Mouse (Mus musculus): ENCODE results near the gene Mob1b.
"Not testable (repeated sequence)": the region's sequence is repeated elsewhere in the genome, so short reads cannot be mapped to it uniquely, and the experiment has no call there.

The Mob1b gene

DNA sequence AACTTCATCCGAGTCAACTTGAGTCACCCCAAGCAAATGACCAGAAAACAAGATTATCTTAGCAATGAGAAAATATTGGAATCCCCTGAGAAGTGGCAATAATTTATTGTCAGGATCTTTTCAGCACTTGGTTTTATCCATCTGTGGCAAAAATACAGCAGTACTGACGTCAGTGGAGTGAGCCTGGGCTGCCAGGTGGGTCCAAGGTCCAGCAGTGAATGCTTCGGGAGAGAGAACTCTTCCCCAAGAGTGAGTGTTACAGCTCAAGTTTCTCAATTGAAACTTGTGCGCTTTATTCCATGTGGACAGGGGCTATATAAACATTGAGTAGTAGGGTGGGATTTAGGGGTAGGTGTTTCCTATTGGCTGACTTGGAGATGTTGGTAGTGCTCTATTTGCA is 18.6 kb upstream of the Mob1b start:
- DNase-seq (ENCODE audit: low spot score), result no peak

DNA sequence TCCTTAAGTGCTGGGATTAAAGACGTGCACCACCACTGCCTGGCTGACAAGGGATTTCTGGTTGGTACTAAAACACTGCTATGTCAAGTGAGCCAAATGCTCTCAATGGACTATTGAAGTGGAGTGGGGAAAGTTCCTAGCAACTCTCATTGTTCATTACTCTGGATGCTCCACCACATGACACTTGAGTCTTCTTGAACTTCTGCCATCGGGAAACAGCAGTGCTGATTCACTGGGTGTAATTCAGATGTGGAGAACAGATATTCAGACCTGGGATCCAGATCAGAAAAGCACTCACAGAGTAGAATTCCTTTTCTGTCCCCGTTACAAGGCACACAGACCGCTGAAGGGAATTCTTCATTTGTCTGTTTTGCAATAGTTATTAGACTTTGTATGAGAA is 17.1 kb upstream of the Mob1b start:
- DNase-seq (ENCODE audit: low spot score), result no peak

DNA sequence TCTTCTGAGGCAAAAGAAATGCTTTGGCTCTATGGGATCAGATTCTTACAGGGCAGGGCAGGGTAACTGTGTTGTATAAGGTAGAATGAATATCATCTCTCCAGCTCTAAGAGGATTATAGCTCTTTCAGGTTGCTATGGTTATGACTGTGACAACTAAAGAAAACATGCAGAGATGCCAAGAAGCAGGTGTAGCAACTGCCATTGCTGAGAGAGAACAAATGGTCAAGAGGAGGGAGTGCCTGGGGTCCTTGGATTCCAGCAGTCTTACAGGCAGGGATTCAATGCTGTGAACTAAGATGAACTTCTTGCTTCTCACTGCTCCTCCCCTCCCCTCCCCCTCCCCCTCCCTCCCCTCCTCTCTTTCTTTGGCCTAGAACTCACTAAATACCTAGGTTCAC is 9.5 kb upstream of the Mob1b start:
- DNase-seq (ENCODE audit: low spot score), result no peak

DNA sequence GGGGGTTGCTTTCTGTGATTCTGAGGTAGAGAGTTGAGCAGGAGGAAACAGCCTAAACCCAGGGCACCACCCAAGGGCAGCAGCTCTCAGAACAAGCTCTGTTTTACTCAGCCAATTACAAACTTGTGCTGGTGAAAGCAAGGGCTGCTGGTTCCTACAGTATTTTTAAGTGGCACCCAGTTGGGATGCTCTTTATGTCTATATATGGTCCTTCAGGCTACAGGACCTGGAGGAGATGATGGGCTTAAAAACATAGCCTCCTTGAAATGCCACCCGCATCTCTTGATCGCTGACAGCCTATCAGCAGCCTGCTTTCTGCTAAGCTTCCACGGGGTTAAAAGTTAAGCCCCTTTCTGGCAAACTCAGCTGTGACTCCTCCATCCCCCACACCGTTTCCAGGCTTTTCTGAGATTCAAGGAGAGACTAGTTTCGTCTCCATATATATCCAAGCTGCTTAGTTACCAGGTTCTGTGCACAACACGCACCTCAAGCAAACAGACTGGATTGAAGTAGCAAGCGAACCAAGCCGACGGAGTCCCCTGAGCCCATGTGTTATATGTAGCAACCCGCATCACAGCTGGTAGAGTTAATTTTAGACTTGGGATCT is 8.9 kb upstream of the Mob1b start:
- no peak for DNase-seq (ENCODE audit: low spot score)

DNA sequence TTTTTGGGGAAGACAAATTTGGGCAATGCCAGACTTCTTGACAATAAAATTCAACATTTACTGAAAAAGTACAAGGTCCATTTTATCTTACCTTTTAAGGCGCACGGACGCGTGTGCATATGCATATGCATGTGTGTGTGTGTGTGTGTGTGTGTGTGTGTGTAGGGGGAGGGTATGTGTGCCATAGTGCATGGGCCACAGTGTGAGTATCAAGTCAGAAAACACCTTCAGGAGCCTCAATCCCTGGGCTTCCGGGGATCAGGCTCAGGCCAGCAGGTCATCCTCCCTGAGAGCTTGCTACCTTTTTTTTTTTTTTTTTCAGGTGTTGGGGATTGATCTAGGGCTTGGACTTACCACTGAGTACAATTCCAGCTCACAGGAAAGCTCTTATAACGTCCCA is 8.3 kb upstream of the Mob1b start:
- no peak for DNase-seq (ENCODE audit: low spot score)

GRCm38 (mm10) chr5:88716983-88717382 is 3.7 kb upstream of the Mob1b start:
- no peak for DNase-seq (ENCODE audit: low spot score)

DNA sequence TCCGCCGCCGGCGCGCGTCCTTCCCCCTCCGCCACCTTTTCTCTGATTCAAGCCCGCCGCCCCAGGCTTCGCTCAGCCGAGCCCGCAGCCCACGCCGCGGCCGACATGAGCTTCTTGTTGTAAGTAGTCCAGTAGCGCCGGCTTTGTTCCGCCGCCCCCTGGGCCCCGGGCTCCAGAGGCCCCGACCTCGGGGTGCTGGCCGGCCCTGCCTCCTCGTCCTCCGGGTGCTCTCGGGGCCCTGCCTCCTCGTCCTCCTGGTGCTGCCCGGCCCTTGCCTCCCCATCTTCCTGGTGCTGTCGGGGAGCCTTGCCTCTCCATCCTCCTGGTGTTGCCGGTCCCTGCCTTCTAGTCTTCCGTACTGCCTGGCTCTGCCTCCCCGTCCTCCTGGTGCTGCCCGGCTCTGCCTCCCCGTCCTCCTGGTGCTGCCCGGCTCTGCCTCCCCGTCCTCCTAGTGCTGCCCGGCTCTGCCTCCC is 384 bp downstream of the Mob1b start:
- DNase-seq (ENCODE audit: low spot score), result no peak

- peak; percentile 35 for DNase-seq (ENCODE audit: low spot score)
Observed at GRCm38 (mm10) chr5:88721565-88722212, 1.0 kb downstream of the Mob1b start.

DNA sequence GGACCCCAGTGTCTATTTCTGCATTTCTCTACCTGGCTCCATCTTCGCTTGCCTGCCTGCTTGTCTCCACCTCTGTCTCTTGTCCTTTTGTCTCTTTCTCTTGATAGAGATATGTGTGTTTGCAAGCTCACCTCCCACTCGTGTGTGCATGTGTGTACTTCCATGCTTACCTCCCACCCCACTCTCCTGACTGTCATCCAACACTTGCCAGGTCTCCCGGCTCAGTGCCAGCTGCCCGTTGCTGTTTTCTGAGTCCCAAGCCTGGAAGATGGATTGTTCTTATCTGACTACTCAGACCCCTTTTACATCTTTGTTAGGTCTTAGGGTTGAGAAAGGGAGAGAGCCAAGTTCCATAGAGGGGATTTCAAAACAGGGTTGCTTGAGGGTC is 1.6 kb downstream of the Mob1b start:
- peak; percentile 15 for DNase-seq (ENCODE audit: low spot score)

DNA sequence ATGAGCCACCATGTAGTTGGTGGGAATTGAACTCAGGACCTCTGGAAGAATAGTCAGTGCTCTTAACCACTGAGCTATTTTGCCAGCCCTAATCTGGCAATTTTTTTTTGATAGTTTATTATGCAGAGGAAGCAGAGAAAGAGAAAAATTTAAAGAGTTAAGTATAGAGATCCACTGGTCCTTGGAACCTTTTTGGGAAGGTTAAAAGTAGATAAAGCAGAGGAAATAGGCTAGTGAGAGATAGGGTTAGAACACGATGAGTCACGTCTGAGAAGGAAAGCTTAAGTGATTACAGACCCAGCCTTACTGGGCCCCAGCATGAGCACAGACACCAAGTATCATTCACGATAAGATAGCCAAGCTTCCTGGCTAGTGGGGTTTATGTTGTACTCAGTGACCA is 3.4 kb downstream of the Mob1b start:
- no peak for DNase-seq (ENCODE audit: low spot score)

GRCm38 (mm10) chr5:88727593-88728144 is 7.0 kb downstream of the Mob1b start:
- DNase-seq (ENCODE audit: low spot score), result no peak

- no peak for DNase-seq (ENCODE audit: low spot score)
Observed at GRCm38 (mm10) chr5:88734786-88735185, 14.1 kb downstream of the Mob1b start.

DNA sequence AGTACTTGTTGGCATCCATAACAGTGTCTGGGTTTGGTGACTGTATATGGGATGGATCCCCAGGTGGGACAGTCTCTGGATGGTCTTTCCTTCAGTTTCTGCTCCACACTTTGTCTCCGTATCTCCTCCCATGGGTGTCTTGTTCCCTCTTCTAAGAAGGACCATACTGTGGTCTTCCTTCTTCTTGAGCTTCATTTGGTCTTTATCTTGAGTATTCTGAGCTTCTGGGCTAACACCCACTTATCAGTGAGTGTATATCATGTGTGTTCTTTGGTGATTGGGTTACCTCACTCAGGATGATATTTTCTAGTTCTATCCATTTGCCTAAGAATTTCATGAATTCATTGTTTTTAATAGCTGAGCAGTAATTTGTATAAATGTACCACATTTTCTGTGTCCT is 20.4 kb downstream of the Mob1b start:
- DNase-seq (ENCODE audit: low spot score), result not testable (repeated sequence)

GRCm38 (mm10) chr5:88747774-88748173 is 27.1 kb downstream of the Mob1b start:
- DNase-seq (ENCODE audit: low spot score), result no peak

DNA sequence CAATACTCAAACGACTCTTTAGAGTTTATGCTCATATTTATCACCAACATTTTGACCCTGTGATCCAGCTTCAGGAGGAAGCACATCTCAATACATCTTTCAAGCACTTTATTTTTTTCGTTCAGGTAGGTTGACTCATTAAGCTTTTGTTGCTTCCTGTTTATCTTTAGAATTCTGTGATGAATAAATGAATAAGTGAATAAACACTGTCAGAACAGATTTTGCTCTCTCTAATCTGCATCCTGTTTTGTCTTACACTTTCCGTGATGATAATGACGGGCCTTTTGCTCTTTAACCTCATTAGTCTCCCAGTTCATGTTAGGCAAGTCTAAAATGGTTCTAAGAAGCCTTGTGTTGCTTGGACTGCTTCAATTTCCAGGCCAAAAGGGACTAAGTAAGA is 32.5 kb downstream of the Mob1b start:
- no peak for DNase-seq (ENCODE audit: low spot score)

- no peak for DNase-seq (ENCODE audit: low spot score)
Observed at GRCm38 (mm10) chr5:88762611-88763010, 42.0 kb downstream of the Mob1b start.

- DNase-seq (ENCODE audit: low spot score), result no peak
Observed at GRCm38 (mm10) chr5:88764430-88764986, 43.9 kb downstream of the Mob1b start.

DNA sequence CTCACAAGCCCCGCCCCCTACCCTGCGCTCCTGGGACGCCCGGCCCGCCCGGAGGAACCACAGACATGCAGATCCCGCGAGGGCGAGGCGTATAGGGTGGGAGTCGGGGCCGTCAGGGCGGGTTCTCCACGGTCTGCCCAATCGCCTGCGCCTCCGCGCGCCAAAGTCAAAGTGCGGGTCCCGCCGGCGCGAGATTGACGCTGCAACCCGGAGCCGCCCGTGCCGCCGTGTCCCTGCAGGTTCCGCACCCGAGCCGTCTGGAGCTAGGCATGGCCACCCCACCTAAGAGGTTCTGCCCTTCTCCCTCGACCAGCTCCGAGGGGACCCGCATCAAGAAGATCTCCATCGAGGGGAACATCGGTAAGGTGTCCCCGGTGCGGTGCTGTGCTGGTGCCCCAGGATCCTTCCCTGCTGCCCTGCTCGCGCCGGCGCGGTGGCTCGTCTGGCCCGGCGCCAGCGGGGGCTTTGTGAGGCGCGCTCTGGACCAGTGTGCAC is 44.4 kb downstream of the Mob1b start, which contains the start of gene Dck:
Gene Dck (plus strand): TSS at position 10 of the 495 bp plus-strand sequence.
- DNase-seq (ENCODE audit: low spot score), result peak; percentile 99

DNA sequence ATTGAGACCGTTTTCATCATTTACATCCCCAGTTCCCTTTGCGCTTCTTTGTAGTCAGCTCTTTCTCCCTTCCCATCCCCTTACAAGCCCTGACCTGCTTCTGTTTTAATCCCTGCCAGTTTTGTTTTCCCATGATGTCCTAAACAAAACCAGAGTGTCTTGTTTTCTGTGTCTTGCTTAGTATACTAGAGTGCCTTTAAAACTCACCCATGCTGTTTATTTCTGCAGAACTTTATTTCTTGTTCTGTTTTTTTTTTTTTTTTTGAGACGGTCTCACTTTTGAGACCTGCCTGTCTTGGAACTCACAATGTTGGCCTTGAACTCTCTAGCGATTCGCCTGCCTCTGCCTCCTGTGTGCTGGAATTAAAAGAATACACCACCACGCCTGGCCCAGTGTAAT is 44.9 kb downstream of the Mob1b start:
- no peak for DNase-seq (ENCODE audit: low spot score)

DNA sequence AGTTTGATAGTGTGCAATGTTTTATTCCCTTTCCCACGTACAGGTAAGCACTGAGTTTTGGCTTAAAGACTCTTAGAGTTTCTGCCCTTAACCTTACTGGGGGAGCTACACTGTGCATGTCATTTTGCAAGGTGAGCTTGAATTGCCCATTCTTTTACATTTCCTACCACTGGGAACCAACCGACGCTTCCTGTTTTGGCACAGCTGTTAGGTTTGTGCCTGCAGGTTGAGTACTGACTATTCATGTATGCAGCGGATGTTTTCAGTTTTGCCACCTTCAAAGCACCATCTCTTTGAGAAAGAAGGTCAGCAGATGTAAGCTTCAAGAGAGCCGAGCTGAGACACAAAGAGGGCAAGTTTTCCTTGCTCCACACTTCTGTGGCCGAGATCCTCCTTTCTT is 45.5 kb downstream of the Mob1b start:
- DNase-seq (ENCODE audit: low spot score), result no peak

GRCm38 (mm10) chr5:88766863-88767262 is 46.2 kb downstream of the Mob1b start:
- no peak for DNase-seq (ENCODE audit: low spot score)

DNA sequence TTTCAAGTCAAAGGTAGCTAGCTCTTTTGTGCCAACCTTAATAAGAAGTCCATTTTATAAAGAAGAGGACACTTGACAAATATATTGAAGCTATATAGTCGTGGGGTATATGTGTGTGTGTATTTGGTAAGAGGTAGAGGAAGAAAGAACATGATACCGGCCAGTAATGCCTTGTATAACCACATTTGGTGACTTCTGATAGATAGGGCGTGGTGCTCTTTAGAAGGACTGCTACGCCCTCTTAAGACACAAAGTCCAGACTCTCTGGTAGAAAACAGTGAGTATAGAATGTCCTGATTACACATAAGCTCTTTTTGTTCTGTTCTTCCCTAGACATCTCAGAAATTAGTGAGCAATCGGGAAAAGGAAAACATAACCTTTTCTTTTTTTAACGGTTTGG is 47.5 kb downstream of the Mob1b start:
- no peak for DNase-seq (ENCODE audit: low spot score)

DNA sequence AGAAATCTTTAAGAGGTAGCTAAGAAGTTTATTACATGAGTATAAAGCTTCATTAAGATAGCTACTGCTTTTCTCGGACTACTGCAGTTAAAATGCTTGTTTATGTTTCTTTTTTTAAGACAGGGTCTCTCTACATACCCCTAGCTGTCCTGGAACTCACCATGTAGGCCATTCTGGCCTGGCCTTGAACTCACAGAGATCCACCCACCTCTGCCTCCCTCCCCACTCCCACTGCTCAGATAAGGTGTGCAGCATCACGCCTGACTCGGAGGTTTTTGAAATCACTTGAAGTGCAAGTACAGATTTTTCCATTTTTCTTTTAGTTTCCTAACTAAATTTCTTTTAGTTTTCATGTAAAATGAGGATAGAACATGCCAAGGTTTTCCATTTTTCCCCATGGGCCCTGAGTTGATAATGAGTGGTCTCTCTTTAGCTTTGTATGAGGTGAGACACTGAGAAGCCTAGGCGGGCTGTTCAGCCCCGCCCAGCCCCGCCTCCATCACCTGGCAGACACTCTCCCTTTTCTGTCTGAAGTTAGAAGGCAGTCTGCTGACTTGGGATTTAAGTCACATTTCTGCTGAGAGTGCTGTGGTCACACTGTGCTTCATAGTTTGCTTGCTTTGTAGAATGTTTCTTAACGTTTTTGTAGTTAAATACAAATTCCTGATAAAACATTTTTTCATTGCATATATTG is 61.6 kb downstream of the Mob1b start:
- DNase-seq (ENCODE audit: low spot score), result no peak

Measured in ovary, postnatal 36 days (tissue).